Mouse (Mus musculus) erythroblast, embryonic 14.5 days (primary cell): ENCODE data around the gene Klhl22.

ENCODE experiments used
- GATA1 ChIP-seq: IDR thresholded peaks from 2 replicates; pipeline ENCODE4 v1.6.1; 2012; ENCODE audit warnings: low read length, inconsistent platforms, mixed read lengths
- TAL1 ChIP-seq: IDR thresholded peaks from 3 replicates; pipeline ENCODE4 v1.6.1; 2012; ENCODE audit warnings: low read length, inconsistent platforms, mixed read lengths

DNA sequence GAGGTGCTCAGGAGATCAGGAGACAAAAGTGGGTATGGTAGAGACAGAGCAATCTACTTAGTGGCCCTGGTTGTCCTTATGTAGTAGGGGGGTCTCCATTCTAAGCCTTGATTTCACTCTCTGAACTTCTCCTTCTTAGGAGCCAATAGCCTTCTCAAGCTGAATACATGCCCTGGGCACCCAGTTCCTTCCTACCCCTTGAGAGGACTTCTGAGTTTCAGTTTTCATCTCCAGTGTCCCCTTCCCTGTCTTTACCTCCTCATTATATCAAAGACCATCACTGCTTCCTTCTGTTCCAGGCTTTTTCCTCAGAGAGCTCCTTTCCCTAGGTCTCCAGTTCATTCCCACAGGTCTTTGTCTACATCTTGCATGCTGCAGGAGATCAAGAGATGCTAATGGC, 37.1 kb downstream of the Klhl22 start:
- TF ChIP-seq GATA1 (no peak), TAL1 (no peak)
